Mouse (Mus musculus): ENCODE measurements around the gene Dazap2. TPM values are rescaled to one million over a fixed set of nuclear protein-coding genes. Genes with fewer than 3 reads are reported as not detected.
"Not testable (repeated sequence)": the region's sequence is repeated elsewhere in the genome, so short reads cannot be mapped to it uniquely, and the experiment has no call there.

The Dazap2 gene
- polyA plus RNA-seq, 1 experiment = 154 TPM

GRCm38 (mm10) chr15:100600047-100600695 is 15.0 kb upstream of the Dazap2 start:
- H3K36me3 ChIP-seq (ENCODE audit: control insufficient read depth, insufficient read depth) = no peaks in the 10 kb centered on the region
- H3K4me3 ChIP-seq = peak overlapping the region; percentile 18
- H3K27me3 ChIP-seq (ENCODE audit: control insufficient read depth, insufficient read depth, insufficient read length) = no peaks in the 10 kb centered on the region
- no peak for TF ChIP-seq MAX (IDR thresholded peaks at IDR 0.05; ENCODE audit: low read depth)
- TF ChIP-seq SRF (IDR thresholded peaks at IDR 0.05; ENCODE audit: control insufficient read depth, insufficient read length, low read depth) = no peak
- TF ChIP-seq MYOG (IDR thresholded peaks at IDR 0.05; ENCODE audit: control insufficient read depth in 1 of 3, insufficient read depth in 1 of 3, insufficient read length in 2 of 3, low read depth in 2 of 3) = no peak
- no peak for TF ChIP-seq MYOD1 (IDR thresholded peaks at IDR 0.05; ENCODE audit: control insufficient read depth in 1 of 3, insufficient read length in 2 of 3, low read depth in 2 of 3)
- TF ChIP-seq CEBPB (IDR thresholded peaks at IDR 0.05; ENCODE audit: insufficient read depth, poor library complexity, severe bottlenecking) = no peak
- peak overlapping the region; percentile 36 for H3ac ChIP-seq (ENCODE audit: control insufficient read depth, insufficient read length)
- no peaks in the 10 kb centered on the region for H3K79me2 ChIP-seq (ENCODE audit: control insufficient read depth, insufficient read depth)
- H3K4me2 ChIP-seq (ENCODE audit: low read depth) = peak overlapping the region; percentile 94

GRCm38 (mm10) chr15:100600696-100601272 is 14.4 kb upstream of the Dazap2 start:
- TF ChIP-seq SRF (IDR thresholded peaks at IDR 0.05; ENCODE audit: control insufficient read depth, insufficient read length, low read depth) (no peak), E2F4 (IDR thresholded peaks at IDR 0.05; ENCODE audit: insufficient read depth) (no peak), POLR2A (IDR thresholded peaks at IDR 0.05; ENCODE audit: insufficient read length, low read depth) (no peak), REST (IDR thresholded peaks at IDR 0.05; ENCODE audit: insufficient read depth, insufficient read length) (no peak), TCF12 (IDR thresholded peaks at IDR 0.05; ENCODE audit: insufficient read depth, poor library complexity, severe bottlenecking) (no peak)
- peak overlapping the region; percentile 18 for H3K4me3 ChIP-seq
- H3K36me3 ChIP-seq (ENCODE audit: control insufficient read depth, insufficient read depth) = no peaks in the 10 kb centered on the region
- peak overlapping the region; percentile 94 for H3K4me2 ChIP-seq (ENCODE audit: low read depth)
- no peaks in the 10 kb centered on the region for H3K79me2 ChIP-seq (ENCODE audit: control insufficient read depth, insufficient read depth)
- no peak overlapping the region for H3ac ChIP-seq (ENCODE audit: control insufficient read depth, insufficient read length)
- no peaks in the 10 kb centered on the region for H3K27me3 ChIP-seq (ENCODE audit: control insufficient read depth, insufficient read depth, insufficient read length)

- H3K36me3 ChIP-seq (ENCODE audit: control insufficient read depth, insufficient read depth) = no peaks in the 10 kb centered on the region
- H3K27me3 ChIP-seq (ENCODE audit: control insufficient read depth, insufficient read depth, insufficient read length) = no peaks in the 10 kb centered on the region
- H3K79me2 ChIP-seq (ENCODE audit: control insufficient read depth, insufficient read depth) = no peaks in the 10 kb centered on the region
- no peak for TF ChIP-seq CEBPB (IDR thresholded peaks at IDR 0.05; ENCODE audit: insufficient read depth, poor library complexity, severe bottlenecking)
- no peak for TF ChIP-seq SRF (IDR thresholded peaks at IDR 0.05; ENCODE audit: control insufficient read depth, insufficient read length, low read depth)
- no peak for TF ChIP-seq REST (IDR thresholded peaks at IDR 0.05; ENCODE audit: insufficient read depth, insufficient read length)
- TF ChIP-seq MYOD1 (IDR thresholded peaks at IDR 0.05; ENCODE audit: control insufficient read depth in 1 of 3, insufficient read length in 2 of 3, low read depth in 2 of 3) = no peak
- no peak for TF ChIP-seq TCF3 (IDR thresholded peaks at IDR 0.05; ENCODE audit: insufficient read length, low read depth)
- H3K4me3 ChIP-seq = no peak overlapping the region
- no peak overlapping the region for H3K4me2 ChIP-seq (ENCODE audit: low read depth)
- no peak overlapping the region for H3ac ChIP-seq (ENCODE audit: control insufficient read depth, insufficient read length)
Observed at GRCm38 (mm10) chr15:100601669-100602068, 13.5 kb upstream of the Dazap2 start.

- H3ac ChIP-seq (ENCODE audit: control insufficient read depth, insufficient read length) = not testable (repeated sequence)
Observed at GRCm38 (mm10) chr15:100606677-100607076, 8.5 kb upstream of the Dazap2 start.

GRCm38 (mm10) chr15:100611951-100612350 is 3.2 kb upstream of the Dazap2 start:
- H3ac ChIP-seq (ENCODE audit: control insufficient read depth, insufficient read length) = no peak overlapping the region
- no peak overlapping the region for H3K4me2 ChIP-seq (ENCODE audit: low read depth)
- no peaks in the 10 kb centered on the region for H3K27me3 ChIP-seq (ENCODE audit: control insufficient read depth, insufficient read depth, insufficient read length)
- peaks cover 10% of the 10 kb centered on the region for H3K79me2 ChIP-seq (ENCODE audit: control insufficient read depth, insufficient read depth)
- no peaks in the 10 kb centered on the region for H3K36me3 ChIP-seq (ENCODE audit: control insufficient read depth, insufficient read depth)
- H3K4me3 ChIP-seq = no peak overlapping the region
- TF ChIP-seq MYOD1 (IDR thresholded peaks at IDR 0.05; ENCODE audit: control insufficient read depth in 1 of 3, insufficient read length in 2 of 3, low read depth in 2 of 3) (no peak), REST (IDR thresholded peaks at IDR 0.05; ENCODE audit: insufficient read depth, insufficient read length) (no peak), POLR2AphosphoS2 (IDR thresholded peaks at IDR 0.05; ENCODE audit: insufficient read length, low read depth) (no peak)

More at GRCm38 (mm10) chr15:100606677-100607076, 8.5 kb upstream of the Dazap2 start:
- not testable (repeated sequence) for H3K79me2 ChIP-seq (ENCODE audit: control insufficient read depth, insufficient read depth); H3K36me3 ChIP-seq (ENCODE audit: control insufficient read depth, insufficient read depth); H3K27me3 ChIP-seq (ENCODE audit: control insufficient read depth, insufficient read depth, insufficient read length); H3K4me3 ChIP-seq; H3K4me2 ChIP-seq (ENCODE audit: low read depth)

GRCm38 (mm10) chr15:100612432-100612831 is 2.7 kb upstream of the Dazap2 start:
- H3K79me2 ChIP-seq (ENCODE audit: control insufficient read depth, insufficient read depth) = peaks cover 15% of the 10 kb centered on the region
- TF ChIP-seq TCF12 (IDR thresholded peaks at IDR 0.05; ENCODE audit: insufficient read depth, poor library complexity, severe bottlenecking) = no peak
- no peak for TF ChIP-seq E2F4 (IDR thresholded peaks at IDR 0.05; ENCODE audit: insufficient read depth)
- TF ChIP-seq REST (IDR thresholded peaks at IDR 0.05; ENCODE audit: insufficient read depth, insufficient read length) = no peak
- no peak for TF ChIP-seq MYOG (IDR thresholded peaks at IDR 0.05; ENCODE audit: control insufficient read depth in 1 of 3, insufficient read depth in 1 of 3, insufficient read length in 2 of 3, low read depth in 2 of 3)
- TF ChIP-seq POLR2AphosphoS2 (IDR thresholded peaks at IDR 0.05; ENCODE audit: insufficient read length, low read depth) = no peak
- TF ChIP-seq CEBPB (IDR thresholded peaks at IDR 0.05; ENCODE audit: insufficient read depth, poor library complexity, severe bottlenecking) = no peak
- no peak for TF ChIP-seq SRF (IDR thresholded peaks at IDR 0.05; ENCODE audit: control insufficient read depth, insufficient read length, low read depth)
- no peak for TF ChIP-seq MYOD1 (IDR thresholded peaks at IDR 0.05; ENCODE audit: control insufficient read depth in 1 of 3, insufficient read length in 2 of 3, low read depth in 2 of 3)
- no peak for TF ChIP-seq POLR2A (IDR thresholded peaks at IDR 0.05; ENCODE audit: insufficient read length, low read depth)
- no peak for TF ChIP-seq MAX (IDR thresholded peaks at IDR 0.05; ENCODE audit: low read depth)
- no peak for TF ChIP-seq USF1 (IDR thresholded peaks at IDR 0.05; ENCODE audit: low read depth)
- no peak for TF ChIP-seq TCF3 (IDR thresholded peaks at IDR 0.05; ENCODE audit: insufficient read length, low read depth)

More at GRCm38 (mm10) chr15:100612432-100612831, 2.7 kb upstream of the Dazap2 start:
- H3K27me3 ChIP-seq (ENCODE audit: control insufficient read depth, insufficient read depth, insufficient read length) = no peaks in the 10 kb centered on the region
- H3K4me2 ChIP-seq (ENCODE audit: low read depth) = no peak overlapping the region
- peaks cover 3% of the 10 kb centered on the region for H3K36me3 ChIP-seq (ENCODE audit: control insufficient read depth, insufficient read depth)
- no peak overlapping the region for H3K4me3 ChIP-seq
- no peak overlapping the region for H3ac ChIP-seq (ENCODE audit: control insufficient read depth, insufficient read length)

Measured in myocyte (in vitro differentiated cells).